Mouse (Mus musculus): Measurements from ENCODE around the gene Ifi27.
"Not testable (repeated sequence)": the region's sequence is repeated elsewhere in the genome, so short reads cannot be mapped to it uniquely, and the experiment has no call there.

Gene Ifi27

DNA sequence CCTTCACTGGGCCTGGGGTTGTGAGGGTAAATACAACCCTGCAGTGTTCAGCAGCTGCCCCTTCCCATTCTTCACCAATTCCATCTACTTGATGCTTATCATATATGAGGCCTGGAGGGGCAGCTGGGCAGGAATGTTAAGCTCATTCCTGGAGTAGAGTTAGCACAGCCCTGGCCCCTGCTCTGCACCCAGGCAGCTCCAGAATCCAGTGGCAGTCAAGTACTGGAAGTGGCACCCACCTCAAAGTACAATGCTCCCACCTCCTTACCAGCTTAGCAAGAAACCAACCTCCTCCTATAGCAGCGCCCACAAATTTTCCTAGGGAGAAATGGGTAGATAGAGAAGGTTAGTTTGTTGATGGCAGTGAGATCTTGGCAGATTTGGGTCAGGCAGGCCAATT, 22.7 kb downstream of the Ifi27 start:
- not testable (repeated sequence) for DNase-seq (ENCODE audit: low spot score)

DNA sequence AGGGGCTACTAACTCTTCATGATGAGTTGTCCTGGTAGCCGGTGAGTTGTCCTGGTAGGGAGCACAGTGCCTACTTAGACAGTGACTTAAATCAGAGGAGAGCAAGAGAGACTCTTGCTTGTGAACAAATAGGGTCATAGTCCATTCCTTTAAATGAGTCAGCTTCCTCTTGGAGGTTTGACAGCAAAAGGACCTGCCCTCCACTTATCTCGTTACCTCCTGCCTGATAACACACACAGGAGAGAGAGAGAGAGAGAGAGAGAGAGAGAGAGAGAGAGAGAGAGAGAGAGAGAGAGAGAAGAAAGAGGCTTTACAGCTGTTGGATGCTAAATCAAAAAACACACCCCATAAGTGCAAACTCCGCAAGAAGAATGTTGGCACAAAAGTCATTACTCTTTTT, 23.1 kb downstream of the Ifi27 start, which contains the start of gene Ifi27l2b:
Ifi27l2b (minus strand) TSS at position 84 of the 400 bp plus-strand sequence.
- no peak for DNase-seq (ENCODE audit: low spot score)

DNA sequence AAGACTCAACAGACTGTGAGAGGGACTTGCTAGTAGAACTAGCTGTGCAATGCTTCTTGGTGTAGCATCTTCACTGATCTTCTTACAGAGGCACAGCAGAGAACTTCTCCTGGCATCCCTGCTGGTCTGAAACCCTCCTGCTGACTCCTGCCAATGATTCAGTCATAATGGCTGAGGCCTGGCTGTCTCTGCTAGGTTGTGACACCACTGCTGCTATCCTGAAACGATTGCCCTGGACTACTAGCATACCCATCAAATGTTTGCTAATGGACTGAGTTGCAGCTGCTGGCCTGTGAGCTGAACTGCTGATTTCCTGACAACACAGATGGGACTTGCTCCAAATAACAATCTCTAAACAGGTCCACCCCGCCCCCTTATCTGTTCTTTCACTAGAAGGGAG, 40.5 kb downstream of the Ifi27 start:
- no peak for DNase-seq (ENCODE audit: low spot score)

DNA sequence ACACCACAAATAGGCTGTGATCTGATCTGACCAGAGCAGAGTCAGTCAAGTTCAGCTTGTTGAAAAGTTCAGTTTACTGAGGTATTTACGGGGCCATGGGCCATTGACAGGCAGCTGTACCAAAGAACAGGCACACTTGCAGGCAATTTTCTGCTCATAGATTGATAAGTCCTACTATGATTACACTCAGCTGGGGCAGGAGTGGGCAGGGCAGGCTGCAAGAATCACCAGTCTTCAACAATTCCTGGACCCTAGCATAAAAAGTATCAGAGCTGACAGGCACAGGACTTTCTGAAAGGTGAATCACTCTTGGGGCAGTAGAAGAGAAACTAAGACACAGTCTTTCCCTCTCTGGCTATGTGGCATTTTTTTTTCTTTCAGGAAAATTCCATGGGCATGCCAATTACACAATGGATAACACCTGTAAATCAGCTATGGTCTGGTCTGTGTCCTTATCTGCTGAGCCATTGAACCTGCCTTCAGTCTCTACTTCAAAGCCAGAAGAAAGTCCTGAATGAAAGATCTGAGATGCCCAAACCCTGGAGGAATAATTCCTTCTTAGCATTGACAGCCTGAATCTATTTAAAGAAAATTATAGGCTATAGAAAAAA, 42.9 kb downstream of the Ifi27 start:
- DNase-seq (ENCODE audit: low spot score) = no peak

- DNase-seq (ENCODE audit: low spot score) = no peak
These were observed 43.5 kb downstream of the Ifi27 start for GRCm38 (mm10) chr12:103477461-103478015.

DNA sequence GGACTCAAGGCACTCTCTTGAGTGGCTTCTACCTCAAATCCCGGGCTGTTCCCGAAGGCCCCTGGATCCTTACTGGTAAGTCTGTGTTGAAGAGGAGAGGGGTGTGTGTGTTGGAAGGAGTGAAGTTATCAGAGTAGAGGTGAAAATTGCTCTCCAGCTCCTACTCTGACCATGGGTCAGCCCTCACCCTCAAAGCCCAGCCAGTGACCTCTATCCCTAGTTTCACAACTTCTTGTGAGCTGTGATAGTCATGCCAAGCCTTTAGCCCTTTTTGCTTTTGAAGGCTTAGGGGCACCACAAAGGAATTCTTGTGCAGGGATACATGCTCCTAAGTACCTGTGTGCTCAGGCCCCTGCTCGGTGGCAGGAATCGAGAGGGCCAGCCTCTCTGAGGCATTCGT, 47.7 kb downstream of the Ifi27 start:
- no peak for DNase-seq (ENCODE audit: low spot score)

GRCm38 (mm10) chr12:103482781-103483180, 48.8 kb downstream of the Ifi27 start:
- no peak for DNase-seq (ENCODE audit: low spot score)

- DNase-seq (ENCODE audit: low spot score) = not testable (repeated sequence)
These were observed 50.4 kb downstream of the Ifi27 start for GRCm38 (mm10) chr12:103484200-103484972.

DNA sequence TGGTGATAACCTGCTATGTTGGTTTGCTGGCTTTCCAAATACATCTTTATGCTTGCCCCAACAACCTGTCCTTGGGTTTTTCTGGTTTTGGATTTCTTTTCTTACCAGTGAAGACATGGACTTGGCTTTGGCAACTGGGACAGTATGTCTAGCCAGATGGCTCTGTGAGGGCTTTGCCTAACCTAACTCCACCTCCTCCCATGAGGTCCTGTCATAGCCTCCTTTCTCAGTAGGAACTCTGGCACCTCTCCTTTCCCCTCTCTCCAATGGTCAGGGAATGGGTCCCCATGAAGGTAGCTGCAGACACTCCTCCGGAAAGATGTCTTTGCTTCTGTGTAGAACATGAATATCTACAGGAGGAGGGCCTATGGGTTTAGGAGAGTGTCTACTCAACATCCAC, 52.7 kb downstream of the Ifi27 start:
- no peak for DNase-seq (ENCODE audit: low spot score)

DNA sequence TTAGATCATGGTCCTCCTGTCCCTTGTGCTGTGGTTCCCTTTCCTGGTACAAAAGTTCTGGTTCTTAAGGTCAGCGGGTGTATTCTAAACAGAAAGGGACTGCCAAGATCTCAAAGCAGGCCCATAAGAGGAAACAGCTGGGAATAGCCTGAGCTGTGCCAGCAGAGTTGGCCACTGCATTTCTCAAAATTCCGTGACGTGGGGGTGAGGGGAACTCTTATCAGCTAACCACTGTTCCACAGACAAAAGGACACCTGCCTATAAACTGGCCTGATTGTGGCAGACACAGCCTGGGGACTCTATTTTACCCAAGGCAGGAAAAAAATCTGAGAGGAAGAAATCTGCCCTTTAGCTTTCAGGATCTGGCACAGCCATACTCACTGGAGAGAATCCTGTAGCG, 53.3 kb downstream of the Ifi27 start:
- DNase-seq (ENCODE audit: low spot score) = no peak

DNA sequence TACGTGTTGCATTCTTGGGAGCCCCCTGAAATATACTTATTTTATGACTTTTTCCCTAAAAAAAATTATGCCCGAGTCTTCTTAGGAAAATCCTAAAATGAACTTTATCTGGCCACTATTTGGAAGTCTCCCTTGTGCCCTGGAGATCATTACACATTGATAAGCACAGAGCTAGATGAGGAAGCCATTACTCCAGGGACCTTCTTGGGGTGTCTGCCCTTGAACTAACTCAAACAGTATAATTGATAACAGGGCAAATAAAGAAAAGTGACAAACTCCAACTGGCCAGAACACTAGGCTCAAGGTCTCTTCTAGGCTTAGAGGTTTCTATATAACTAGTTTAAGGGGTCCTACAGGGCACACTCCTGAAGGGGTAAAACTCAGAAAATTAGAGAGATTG, 53.7 kb downstream of the Ifi27 start:
- DNase-seq (ENCODE audit: low spot score) = no peak

Measured in ovary, adult 18-20 months (tissue).